Mouse (Mus musculus) lung, adult 2 months (tissue): ENCODE measurements around the gene Tent5b. TPM values are rescaled to one million over a fixed set of nuclear protein-coding genes. Genes with fewer than 3 reads are reported as not detected.
"Not testable (repeated sequence)": the region's sequence is repeated elsewhere in the genome, so short reads cannot be mapped to it uniquely, and the experiment has no call there.

Source experiments
- DNase-seq: peaks from one replicate; pipeline ENCODE4 v3.0.0; 2022
- H3K4me1 ChIP-seq: fragments of 200-500 bp; 2 replicates; pipeline ENCODE4 v1.6.1; 2011; ENCODE audit warnings: low read length; ENCODE audit not compliant: control insufficient read depth, insufficient read depth
- H3K4me3 ChIP-seq: fragments of 200-500 bp; replicated peaks from 2 replicates; pipeline ENCODE3; 2011; ENCODE audit warnings: low read depth, mild to moderate bottlenecking, control low read depth, low read length; ENCODE audit errors: extremely low read depth
- CTCF ChIP-seq: fragments of 200-500 bp; IDR thresholded peaks from 2 replicates; pipeline ENCODE4 v1.5.1; 2011; ENCODE audit warnings: mild to moderate bottlenecking, low read length, control low read depth; ENCODE audit not compliant: insufficient read depth
- POLR2A ChIP-seq: fragments of 200-500 bp; IDR thresholded peaks from 2 replicates; pipeline ENCODE4 v1.6.1; 2011; ENCODE audit warnings: low read depth, mild to moderate bottlenecking, control low read depth, low read length, borderline replicate concordance; ENCODE audit errors: extremely low read depth
- WGBS: fragments of 180-500 bp; shearing (Covaris S2); methylation state at CpG from one replicate; pipeline ENCODE4 v1.1.7; 2018; 5-methylcytosine and 5-hydroxymethylcytosine counted together
- polyA plus RNA-seq: library from polyadenylated mRNA; depleted of rRNA; stranded (reverse); fragments of >200 nt; gene quantifications from 2 replicates; pipeline ENCODE4 v1.2.3, GENCODE M21; 2012

Gene Tent5b
- polyA plus RNA-seq, 1 experiment = 23.1 TPM

DNA sequence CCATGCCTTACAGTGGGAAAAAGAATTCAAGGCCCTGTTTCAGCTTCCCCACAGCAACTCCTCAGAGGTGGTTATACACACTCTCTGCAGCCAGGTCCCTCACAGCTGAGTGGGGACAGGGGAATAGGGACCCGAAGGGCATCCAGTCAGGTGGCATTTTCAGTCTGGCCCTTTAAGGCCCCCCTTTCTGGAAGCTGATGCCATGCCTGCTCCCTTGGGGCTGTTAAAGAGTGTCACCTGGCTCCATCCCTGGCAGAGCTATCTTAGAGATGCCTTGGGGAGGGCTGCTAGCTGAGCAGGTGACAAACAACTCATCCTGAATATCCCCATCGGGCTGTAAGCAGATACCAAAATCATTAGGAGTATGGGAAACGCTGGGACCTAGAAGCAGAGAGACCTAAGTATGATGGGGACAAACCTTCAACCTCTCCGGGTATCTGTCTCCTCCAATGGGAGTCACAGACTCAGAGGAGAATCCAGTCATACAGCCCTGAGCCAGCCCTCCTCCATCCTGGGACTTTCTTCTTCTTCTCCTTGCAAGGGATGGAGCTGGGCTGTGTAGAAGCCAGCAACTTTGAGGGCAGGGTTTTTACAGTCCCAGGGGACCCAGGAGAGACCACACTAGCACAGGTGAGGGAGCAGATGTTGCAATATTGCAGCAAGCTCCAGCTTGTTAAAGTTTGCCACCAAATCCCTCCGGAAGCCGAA lies 17.0 kb downstream of the Tent5b start:
- DNase-seq = no peak
- TF ChIP-seq CTCF = no peak
- TF ChIP-seq POLR2A = no peak
- H3K4me3 ChIP-seq = no peak overlapping the region
- WGBS = 32% methylated on average over 6 of the region's 6 CpGs
- 0 out of 2 replicates have a peak, but pooled peaks cover 2% of the 10 kb centered on the region for H3K4me1 ChIP-seq

GRCm38 (mm10) chr4:133497461-133498159 lies 17.7 kb downstream of the Tent5b start:
- TF ChIP-seq POLR2A = no peak
- DNase-seq = no peak
- Histone ChIP-seq H3K4me3 (peak overlapping the region; percentile 32), H3K4me1 (0 out of 2 replicates have a peak, but pooled peaks cover 2% of the 10 kb centered on the region)
- WGBS = under 1% methylated on average over 68 of the region's 70 CpGs

- H3K4me3 ChIP-seq = peak within 1 kb of the TSS; percentile 32
- under 1% methylated on average over 45 of the region's 53 CpGs for WGBS
- peak; percentile 63 for DNase-seq
- H3K4me1 ChIP-seq = 0 out of 2 replicates have a peak, but pooled peaks cover 2% of the 10 kb centered on the region
- TF ChIP-seq CTCF (no peak), POLR2A (no peak)
Measured at GRCm38 (mm10) chr4:133498160-133498724, 18.3 kb downstream of the Tent5b start, which contains the start of gene Trnp1. TSS of gene Trnp1 (minus strand) at chr4:133498550.

DNA sequence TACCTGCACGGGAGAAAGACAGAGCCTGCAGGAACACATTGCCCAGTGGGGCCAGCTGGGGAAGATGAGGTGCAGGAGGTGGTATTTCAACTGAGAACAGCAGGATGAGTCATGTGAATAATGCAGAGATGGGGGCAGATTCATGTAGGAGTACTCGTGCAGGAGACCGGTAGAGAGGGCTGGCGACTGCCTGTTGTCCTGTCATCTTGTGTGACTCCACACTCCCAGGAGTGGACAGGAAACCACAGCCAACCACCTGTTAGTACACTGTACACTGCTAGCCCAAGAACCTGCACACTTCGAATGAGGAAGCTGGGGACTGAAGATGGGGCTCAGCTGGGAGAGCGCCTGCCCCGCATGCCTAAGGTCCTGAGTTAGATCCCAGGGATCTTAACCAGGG lies 21.6 kb downstream of the Tent5b start:
- no peak overlapping the region for H3K4me3 ChIP-seq
- DNase-seq = no peak
- 0 out of 2 replicates have a peak, but pooled peaks cover 2% of the 10 kb centered on the region for H3K4me1 ChIP-seq
- TF ChIP-seq POLR2A (no peak), CTCF (no peak)
- 50% methylated on average over 7 of the region's 7 CpGs for WGBS

- Histone ChIP-seq H3K4me1 (no peaks in the 10 kb centered on the region), H3K4me3 (no peak overlapping the region)
- no peak for DNase-seq
- no peak for TF ChIP-seq CTCF
- TF ChIP-seq POLR2A = no peak
- 32% methylated on average over 5 of the region's 5 CpGs for WGBS
Measured at GRCm38 (mm10) chr4:133504300-133504699, 24.4 kb downstream of the Tent5b start.

GRCm38 (mm10) chr4:133504755-133505485 lies 25.0 kb downstream of the Tent5b start:
- no peak for DNase-seq
- WGBS = 42% methylated on average over 9 of the region's 9 CpGs
- TF ChIP-seq POLR2A (no peak), CTCF (no peak)
- no peak overlapping the region for H3K4me3 ChIP-seq
- H3K4me1 ChIP-seq = no peaks in the 10 kb centered on the region

- Histone ChIP-seq H3K4me3 (no peak overlapping the region), H3K4me1 (no peaks in the 10 kb centered on the region)
- TF ChIP-seq POLR2A (no peak), CTCF (no peak)
- DNase-seq = no peak
- WGBS = 61% methylated on average over 5 of the region's 5 CpGs
Measured at GRCm38 (mm10) chr4:133506573-133506972, 26.6 kb downstream of the Tent5b start.

DNA sequence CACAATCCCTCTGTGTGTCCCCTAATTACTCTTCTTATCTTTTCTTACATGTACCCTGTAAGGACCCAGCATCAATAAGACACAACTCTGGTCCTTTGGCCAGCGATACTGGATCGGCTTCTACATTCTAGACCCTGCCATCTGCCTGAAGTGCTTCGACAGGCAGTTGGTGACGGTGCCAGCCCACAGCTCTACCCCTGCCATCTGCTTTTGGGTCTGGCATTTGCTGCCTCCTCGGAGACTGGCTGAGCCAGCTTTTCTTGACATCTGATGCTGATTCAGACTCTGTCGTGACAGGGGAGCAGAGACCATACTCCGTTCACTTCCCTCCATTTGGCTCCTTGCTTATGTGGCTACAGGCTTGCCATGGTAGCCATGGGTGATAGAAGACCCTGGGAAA lies 29.1 kb downstream of the Tent5b start:
- TF ChIP-seq CTCF (no peak), POLR2A (no peak)
- Histone ChIP-seq H3K4me3 (no peak overlapping the region), H3K4me1 (no peaks in the 10 kb centered on the region)
- WGBS = 80% methylated on average over 7 of the region's 7 CpGs
- DNase-seq = no peak

DNA sequence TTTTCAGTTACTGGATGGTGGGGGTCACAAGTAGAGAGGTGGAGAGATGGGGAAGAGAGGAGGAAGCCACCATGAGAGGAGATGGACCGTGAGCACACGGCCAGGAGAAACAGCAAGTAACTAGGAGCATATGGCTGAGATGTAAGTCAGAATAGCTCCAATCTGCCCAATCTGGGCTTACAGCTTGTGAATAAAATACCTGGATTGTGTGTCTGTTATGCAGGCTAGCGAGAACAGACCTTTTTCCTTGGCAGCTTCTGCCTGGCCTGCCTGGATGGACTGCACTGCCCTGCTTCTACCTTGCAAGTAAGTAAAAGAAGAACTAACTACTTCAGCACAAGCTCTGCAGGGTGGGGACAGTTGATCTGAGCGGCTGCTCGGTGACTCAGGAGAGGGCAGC lies 31.1 kb downstream of the Tent5b start:
- 74% methylated on average over 5 of the region's 5 CpGs for WGBS
- no peak for DNase-seq
- TF ChIP-seq POLR2A = no peak
- TF ChIP-seq CTCF = no peak
- H3K4me1 ChIP-seq = no peaks in the 10 kb centered on the region
- H3K4me3 ChIP-seq = no peak overlapping the region

DNA sequence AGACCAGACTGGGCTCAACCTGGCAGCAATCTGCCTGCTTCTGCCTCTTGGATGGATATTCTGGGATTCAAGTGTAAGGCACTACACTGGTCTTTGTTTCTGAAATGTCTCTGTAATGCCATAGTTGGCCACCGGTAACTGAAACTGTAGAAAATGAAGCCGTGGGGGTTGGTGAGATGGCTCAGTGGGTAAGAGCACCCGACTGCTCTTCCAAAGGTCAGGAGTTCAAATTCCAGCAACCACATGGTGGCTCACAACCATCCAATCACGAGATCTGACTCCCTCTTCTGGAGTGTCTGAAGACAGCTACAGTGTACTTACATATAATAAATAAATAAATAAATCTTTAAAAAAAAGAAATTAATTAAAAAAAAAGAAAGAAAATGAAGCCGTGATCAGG lies 32.6 kb downstream of the Tent5b start:
- WGBS = 47% methylated on average over 5 of the region's 5 CpGs
- H3K4me1 ChIP-seq = not testable (repeated sequence)

More for the DNA sequence above, 32.6 kb downstream of the Tent5b start:
- H3K4me3 ChIP-seq, DNase-seq: not testable (repeated sequence)
